Mouse (Mus musculus): Measurements from ENCODE around the gene Syt8.

Gene Syt8

GRCm38 (mm10) chr7:142446264-142446663, 11.6 kb downstream of the Syt8 start:
- no peak for DNase-seq (ENCODE audit: low read depth)

GRCm38 (mm10) chr7:142449038-142449617, 14.5 kb downstream of the Syt8 start:
- no peak for DNase-seq (ENCODE audit: low read depth)

GRCm38 (mm10) chr7:142454706-142455105, 20.1 kb downstream of the Syt8 start:
- DNase-seq (ENCODE audit: low read depth): no peak

GRCm38 (mm10) chr7:142455251-142455650, 20.6 kb downstream of the Syt8 start:
- DNase-seq (ENCODE audit: low read depth): no peak

- DNase-seq (ENCODE audit: low read depth): no peak
These were observed 22.2 kb downstream of the Syt8 start for GRCm38 (mm10) chr7:142456806-142457205.

GRCm38 (mm10) chr7:142457227-142457811, 22.7 kb downstream of the Syt8 start:
- no peak for DNase-seq (ENCODE audit: low read depth)

- no peak for DNase-seq (ENCODE audit: low read depth)
These were observed 23.4 kb downstream of the Syt8 start for GRCm38 (mm10) chr7:142458026-142458425.

GRCm38 (mm10) chr7:142458676-142459298, 24.1 kb downstream of the Syt8 start:
- DNase-seq (ENCODE audit: low read depth): no peak

GRCm38 (mm10) chr7:142459299-142459691, 24.6 kb downstream of the Syt8 start:
- DNase-seq (ENCODE audit: low read depth): no peak

- no peak for DNase-seq (ENCODE audit: low read depth)
These were observed 26.0 kb downstream of the Syt8 start, which contains the start of gene Lsp1 for GRCm38 (mm10) chr7:142460636-142461077. Gene Lsp1 (plus strand): TSS chr7:142460809.

- DNase-seq (ENCODE audit: low read depth): no peak
These were observed 26.8 kb downstream of the Syt8 start for GRCm38 (mm10) chr7:142461446-142461845.

GRCm38 (mm10) chr7:142462190-142462589, 27.5 kb downstream of the Syt8 start:
- DNase-seq (ENCODE audit: low read depth): no peak

GRCm38 (mm10) chr7:142462594-142463078, 28.0 kb downstream of the Syt8 start:
- DNase-seq (ENCODE audit: low read depth): no peak

GRCm38 (mm10) chr7:142470171-142470691, 35.6 kb downstream of the Syt8 start:
- DNase-seq (ENCODE audit: low read depth): no peak

- DNase-seq (ENCODE audit: low read depth): no peak
These were observed 36.3 kb downstream of the Syt8 start for GRCm38 (mm10) chr7:142470808-142471413.

- no peak for DNase-seq (ENCODE audit: low read depth)
These were observed 36.8 kb downstream of the Syt8 start for GRCm38 (mm10) chr7:142471414-142471861.

GRCm38 (mm10) chr7:142471884-142472570, 37.4 kb downstream of the Syt8 start:
- no peak for DNase-seq (ENCODE audit: low read depth)

GRCm38 (mm10) chr7:142472936-142473335, 38.3 kb downstream of the Syt8 start:
- DNase-seq (ENCODE audit: low read depth): no peak

- DNase-seq (ENCODE audit: low read depth): no peak
These were observed 38.8 kb downstream of the Syt8 start for GRCm38 (mm10) chr7:142473476-142473875.

- no peak for DNase-seq (ENCODE audit: low read depth)
These were observed 40.1 kb downstream of the Syt8 start for GRCm38 (mm10) chr7:142474799-142475198.

GRCm38 (mm10) chr7:142475641-142476040, 41.0 kb downstream of the Syt8 start:
- DNase-seq (ENCODE audit: low read depth): no peak

- no peak for DNase-seq (ENCODE audit: low read depth)
These were observed 41.6 kb downstream of the Syt8 start for GRCm38 (mm10) chr7:142476271-142476670.

All from c-Kit-positive CD71-negative TER-119-negative erythroid progenitor cells, embryonic 14.5 days (primary cell).